Mouse (Mus musculus) lung, embryonic 16.5 days (tissue): ENCODE results near the gene Saysd1. TPM values are rescaled to one million over a fixed set of nuclear protein-coding genes. Genes with fewer than 3 reads are reported as not detected.

Source experiments
- ATAC-seq: fragments of 200-750 bp; cut with Nextera tagmentation; 2 replicates; pipeline ENCODE4 v1.8.0; 2017; ENCODE audit warnings: low read depth, mild to moderate bottlenecking, moderate library complexity
- H3K27ac ChIP-seq: fragments of 300-500 bp; sonication (generic); 2 replicates; pipeline ENCODE4 v1.5.1; 2014; ENCODE audit warnings: mild to moderate bottlenecking, control low read depth, low read length
- H3K27me3 ChIP-seq: fragments of 300-500 bp; sonication (generic); 2 replicates; pipeline ENCODE4 v1.6.1; 2014; ENCODE audit warnings: low read depth, low read length, mixed read lengths; ENCODE audit not compliant: control insufficient read depth, insufficient read depth
- H3K36me3 ChIP-seq: fragments of 300-500 bp; sonication (generic); 2 replicates; pipeline ENCODE4 v1.6.1; 2014; ENCODE audit warnings: low read length; ENCODE audit not compliant: control insufficient read depth, insufficient read depth
- H3K4me1 ChIP-seq: fragments of 300-500 bp; sonication (generic); replicated peaks from 2 replicates; pipeline ENCODE4 v1.6.1; 2014; ENCODE audit warnings: low read length, mixed read lengths; ENCODE audit not compliant: control insufficient read depth, insufficient read depth
- H3K4me2 ChIP-seq: fragments of 300-500 bp; sonication (generic); 2 replicates; pipeline ENCODE4 v1.6.1; 2014; ENCODE audit warnings: low read depth, low read length, control low read depth
- H3K4me3 ChIP-seq: fragments of 300-500 bp; sonication (generic); 2 replicates; pipeline ENCODE4 v1.5.1; 2014; ENCODE audit warnings: mild to moderate bottlenecking, low read length, control low read depth
- H3K9ac ChIP-seq: fragments of 300-500 bp; sonication (generic); 2 replicates; pipeline ENCODE4 v1.6.1; 2014; ENCODE audit warnings: low read length, control low read depth
- H3K9me3 ChIP-seq: fragments of 300-500 bp; sonication (generic); 2 replicates; pipeline ENCODE4 v1.6.1; 2016; ENCODE audit warnings: low read length; ENCODE audit not compliant: control insufficient read depth
- WGBS: fragments of 180-500 bp; shearing (Covaris S2); extraction: QIAGEN DNeasy Blood & Tissue Kit; methylation state at CpG from one replicate; pipeline ENCODE4 v1.1.7; 2014; 5-methylcytosine and 5-hydroxymethylcytosine counted together
- polyA plus RNA-seq: library from polyadenylated mRNA; unstranded; fragments of >200 nt; fragmentation: Nextera tagmentation; extraction: Ambion mirVana; gene quantifications from 2 replicates; pipeline ENCODE4 v1.2.1, GENCODE M21; 2015

The Saysd1 gene
- polyA plus RNA-seq, 1 experiment from 2014 or later: 12.4 TPM

DNA sequence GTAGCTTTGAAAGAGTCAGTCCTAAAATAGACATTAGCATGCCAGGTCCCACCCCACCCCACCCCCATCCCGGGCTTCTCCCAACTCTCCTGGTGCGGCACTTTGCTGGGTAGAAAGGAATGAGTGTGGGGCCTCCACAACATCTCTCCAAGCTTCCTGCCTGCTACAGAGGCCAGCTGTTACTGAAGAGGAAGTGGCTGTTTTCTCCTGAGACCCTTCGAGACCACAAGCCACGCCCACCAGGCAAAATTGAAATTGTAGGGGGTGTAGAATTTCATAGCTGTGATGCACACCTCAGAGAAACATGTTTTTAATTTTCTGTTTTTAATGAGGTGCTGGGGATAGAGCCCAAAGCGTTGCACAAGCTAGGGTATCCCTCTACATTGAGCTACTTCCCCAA is 17.5 kb downstream of the Saysd1 start:
- H3K9me3 ChIP-seq: no peaks in the 10 kb centered on the region
- H3K4me3 ChIP-seq: no peak overlapping the region
- no peaks in the 10 kb centered on the region; the same call in 1 of the 2 replicates for H3K4me1 ChIP-seq
- peak; percentile 32; the same call in 1 of the 2 replicates for ATAC-seq
- H3K36me3 ChIP-seq: no peaks in the 10 kb centered on the region
- H3K27me3 ChIP-seq: no peaks in the 10 kb centered on the region
- no peak overlapping the region for H3K27ac ChIP-seq
- WGBS: 46% methylated on average over 5 of the region's 5 CpGs
- no peak overlapping the region for H3K4me2 ChIP-seq
- H3K9ac ChIP-seq: no peak overlapping the region

DNA sequence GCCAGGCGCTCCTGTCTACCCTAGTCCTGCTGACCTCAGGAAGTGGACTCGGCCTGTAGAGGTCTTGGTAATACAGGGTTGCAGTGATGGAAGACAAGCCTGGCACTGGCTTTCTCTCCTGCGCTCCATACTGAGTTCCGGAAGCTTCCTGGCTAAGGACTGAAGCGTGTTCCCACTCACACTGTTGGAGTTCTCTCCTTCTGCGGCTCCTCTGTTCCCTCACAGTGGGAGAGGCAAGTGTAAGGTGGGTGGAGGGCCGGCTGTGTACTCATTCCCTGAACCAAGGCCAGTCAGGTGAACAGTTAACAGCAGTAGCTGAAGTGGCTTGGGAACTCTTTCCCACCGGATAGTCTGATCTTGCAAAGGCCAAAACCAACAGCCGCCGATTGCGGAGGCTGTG is 18.3 kb downstream of the Saysd1 start:
- Histone ChIP-seq H3K9ac (no peak overlapping the region), H3K4me3 (no peak overlapping the region), H3K36me3 (no peaks in the 10 kb centered on the region), H3K9me3 (no peaks in the 10 kb centered on the region), H3K4me1 (no peaks in the 10 kb centered on the region; the same call in 1 of the 2 replicates), H3K27me3 (no peaks in the 10 kb centered on the region), H3K27ac (no peak overlapping the region), H3K4me2 (no peak overlapping the region)
- ATAC-seq: no peak
- 89% methylated on average over 11 of the region's 11 CpGs for WGBS

DNA sequence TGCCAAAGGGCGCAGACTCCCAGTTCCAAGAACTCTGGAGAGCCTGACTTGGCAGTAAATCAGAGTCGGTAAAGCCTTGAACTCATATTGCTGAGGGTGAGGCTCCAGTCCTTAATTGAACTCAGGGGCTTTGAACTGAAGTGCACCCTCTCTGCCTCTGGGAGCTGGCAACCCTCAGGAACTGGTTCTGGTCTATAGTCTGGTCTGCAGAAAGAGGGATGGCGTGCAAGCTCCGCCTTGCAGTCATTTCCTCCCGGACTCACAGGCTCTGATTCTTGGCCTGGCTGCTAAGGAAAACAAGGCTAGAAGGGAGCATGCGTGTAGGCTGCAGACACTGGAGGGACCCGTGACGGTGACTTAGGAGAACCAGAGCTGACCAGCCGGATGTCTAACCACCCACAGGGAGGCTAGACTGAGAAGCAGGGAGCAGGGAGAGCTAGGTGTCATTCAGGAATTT is 22.2 kb downstream of the Saysd1 start:
- peak; percentile 44 for ATAC-seq
- 34% methylated on average over 9 of the region's 9 CpGs for WGBS
- Histone ChIP-seq H3K9ac (no peak overlapping the region), H3K36me3 (no peaks in the 10 kb centered on the region), H3K9me3 (peaks cover 3% of the 10 kb centered on the region; the same call in 1 of the 2 replicates), H3K4me2 (no peak overlapping the region), H3K4me1 (no peaks in the 10 kb centered on the region; the same call in 1 of the 2 replicates), H3K4me3 (no peak overlapping the region), H3K27ac (no peak overlapping the region), H3K27me3 (no peaks in the 10 kb centered on the region)

DNA sequence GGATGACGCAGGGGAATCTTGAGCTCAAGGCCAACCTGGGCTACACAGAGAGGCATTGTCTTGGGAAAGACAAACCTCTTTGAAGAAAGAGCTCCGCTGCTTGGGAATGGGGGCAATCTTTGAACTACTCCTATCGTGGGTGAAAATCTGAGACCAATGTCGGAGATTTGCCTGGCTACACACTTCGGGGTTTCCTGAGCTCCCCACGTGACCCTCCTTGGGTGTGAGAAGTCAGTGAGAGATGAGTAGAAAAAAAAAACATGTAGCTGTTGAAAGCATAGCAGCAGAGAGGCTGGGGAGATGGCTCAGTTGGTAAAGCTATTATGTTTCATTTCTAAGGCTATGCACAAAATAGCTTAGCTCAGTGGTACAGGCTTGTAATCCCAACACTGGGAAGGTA is 23.4 kb downstream of the Saysd1 start:
- Histone ChIP-seq H3K4me1 (no peaks in the 10 kb centered on the region; the same call in 1 of the 2 replicates), H3K9ac (no peak overlapping the region), H3K36me3 (no peaks in the 10 kb centered on the region), H3K4me2 (no peak overlapping the region), H3K27me3 (no peaks in the 10 kb centered on the region), H3K9me3 (peaks cover 3% of the 10 kb centered on the region; the same call in 1 of the 2 replicates), H3K4me3 (no peak overlapping the region), H3K27ac (no peak overlapping the region)
- WGBS: 78% methylated on average over 6 of the region's 6 CpGs
- ATAC-seq: no peak

DNA sequence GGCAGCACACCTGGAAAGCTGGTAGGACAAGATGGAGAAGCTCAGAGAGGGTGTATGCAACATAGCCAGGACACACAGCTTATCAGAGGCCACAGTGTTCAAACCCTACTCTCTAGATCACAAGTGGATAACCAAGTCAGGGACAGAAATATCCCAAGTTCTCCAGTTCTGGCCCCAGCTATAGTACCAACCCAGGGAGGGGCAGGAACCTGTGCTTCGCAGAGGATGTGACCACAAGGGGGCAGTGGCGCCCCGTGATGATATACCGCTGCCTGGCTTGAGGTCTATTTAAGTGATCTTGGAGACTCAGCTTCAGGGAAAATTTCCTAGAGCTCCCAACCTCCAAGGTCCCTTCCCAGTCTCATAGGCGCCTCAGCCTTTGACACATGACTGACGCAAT is 24.4 kb downstream of the Saysd1 start:
- no peak overlapping the region for H3K4me3 ChIP-seq
- no peak overlapping the region for H3K27ac ChIP-seq
- no peaks in the 10 kb centered on the region for H3K36me3 ChIP-seq
- H3K27me3 ChIP-seq: no peaks in the 10 kb centered on the region
- H3K4me2 ChIP-seq: no peak overlapping the region
- no peak overlapping the region for H3K9ac ChIP-seq
- ATAC-seq: peak; percentile 75
- WGBS: 3% methylated on average over 6 of the region's 6 CpGs
- no peaks in the 10 kb centered on the region; the same call in 1 of the 2 replicates for H3K4me1 ChIP-seq
- peaks cover 3% of the 10 kb centered on the region; the same call in 1 of the 2 replicates for H3K9me3 ChIP-seq

DNA sequence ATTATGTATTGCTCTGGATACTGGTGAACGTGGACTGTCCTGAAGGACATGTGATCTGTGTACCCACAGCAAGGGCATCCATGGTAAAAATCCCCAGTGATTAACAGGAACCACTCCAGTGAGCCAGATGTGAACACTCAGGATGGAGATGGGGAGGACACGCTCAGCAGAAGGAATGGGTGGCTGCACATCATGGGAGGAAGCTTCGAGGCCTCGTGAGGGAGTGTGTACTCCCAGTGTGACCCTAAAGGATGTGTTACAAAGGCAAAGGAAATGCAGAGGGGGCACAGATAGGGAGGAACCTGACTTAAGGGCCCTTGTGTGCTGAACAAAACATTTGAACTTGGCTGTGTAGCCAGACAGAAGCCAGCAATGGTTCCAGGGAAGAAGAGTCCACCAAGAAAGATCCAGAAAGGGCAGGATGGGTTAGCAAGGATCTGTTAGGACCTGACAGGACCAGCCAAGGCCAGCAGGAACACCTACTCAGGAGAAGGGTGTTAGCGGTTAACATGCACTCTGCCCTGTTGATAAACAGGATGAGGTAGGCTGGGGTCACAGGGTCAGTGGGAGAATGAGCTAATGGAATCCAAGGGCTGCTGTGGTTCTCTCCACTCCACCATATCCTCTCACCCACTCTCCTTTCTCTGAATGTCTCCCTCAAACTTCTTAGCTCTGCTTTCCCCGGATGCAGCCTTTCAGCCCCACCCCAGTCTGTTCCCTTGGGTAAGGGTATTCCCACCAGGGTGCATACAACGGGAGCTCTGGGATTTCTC is 25.0 kb downstream of the Saysd1 start:
- Histone ChIP-seq H3K9me3 (peaks cover 3% of the 10 kb centered on the region; the same call in 1 of the 2 replicates), H3K36me3 (no peaks in the 10 kb centered on the region), H3K4me1 (no peaks in the 10 kb centered on the region; the same call in 1 of the 2 replicates), H3K27me3 (no peaks in the 10 kb centered on the region), H3K4me2 (no peak overlapping the region), H3K27ac (no peak overlapping the region), H3K4me3 (no peak overlapping the region), H3K9ac (no peak overlapping the region)
- peak; percentile 24 for ATAC-seq
- WGBS: 52% methylated on average over 7 of the region's 7 CpGs

DNA sequence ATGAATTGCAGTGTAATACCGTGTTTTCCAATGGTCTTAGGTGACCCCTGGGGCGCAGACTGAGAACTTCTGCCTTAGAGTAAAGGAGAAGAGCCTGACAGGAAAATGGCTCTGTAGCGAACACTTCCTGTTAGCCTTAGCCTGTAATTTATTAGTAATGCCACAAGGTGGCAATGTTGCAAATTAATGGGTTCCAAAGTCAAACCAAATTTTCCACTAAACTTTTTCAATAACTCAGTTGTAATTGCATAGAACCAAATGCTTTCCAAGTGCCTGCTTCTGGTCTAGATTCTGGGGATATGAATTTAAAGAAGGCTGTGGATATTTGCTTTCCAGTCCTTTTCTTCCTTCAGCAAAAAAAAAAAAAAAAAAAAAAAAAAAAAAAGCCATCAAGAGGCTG is 26.1 kb downstream of the Saysd1 start:
- no peak for ATAC-seq
- no peak overlapping the region for H3K27ac ChIP-seq
- H3K4me1 ChIP-seq: no peaks in the 10 kb centered on the region; the same call in 1 of the 2 replicates
- H3K9ac ChIP-seq: no peak overlapping the region
- H3K4me2 ChIP-seq: no peak overlapping the region
- no peaks in the 10 kb centered on the region for H3K27me3 ChIP-seq
- WGBS: 58% methylated on average over 3 of the region's 3 CpGs
- no peaks in the 10 kb centered on the region for H3K36me3 ChIP-seq
- H3K4me3 ChIP-seq: no peak overlapping the region
- peaks cover 3% of the 10 kb centered on the region; the same call in 1 of the 2 replicates for H3K9me3 ChIP-seq

DNA sequence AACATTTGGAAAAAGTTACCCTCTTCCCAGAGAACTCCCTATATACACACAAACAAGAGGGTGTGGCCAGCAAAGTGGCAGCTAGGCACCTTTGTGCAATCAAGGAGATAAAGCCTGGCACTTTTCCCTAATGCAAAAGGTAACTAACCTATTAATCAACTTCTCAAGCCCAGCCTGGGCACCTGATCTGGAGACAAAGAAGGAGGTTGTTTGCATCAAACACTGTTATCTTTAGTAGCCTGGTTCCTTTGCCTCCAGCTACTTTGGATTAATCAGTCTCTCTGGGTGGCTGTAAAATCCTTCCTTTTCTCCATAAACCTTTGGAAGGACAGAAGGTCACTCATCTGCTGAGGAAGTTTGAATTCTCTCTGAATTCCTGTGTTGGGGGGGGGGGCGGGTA is 27.4 kb downstream of the Saysd1 start:
- H3K9ac ChIP-seq: no peak overlapping the region
- H3K27ac ChIP-seq: no peak overlapping the region
- 56% methylated on average over 1 of the region's 1 CpGs for WGBS
- no peaks in the 10 kb centered on the region for H3K27me3 ChIP-seq
- H3K4me2 ChIP-seq: no peak overlapping the region
- no peaks in the 10 kb centered on the region for H3K4me1 ChIP-seq
- no peak for ATAC-seq
- H3K36me3 ChIP-seq: no peaks in the 10 kb centered on the region
- no peak overlapping the region for H3K4me3 ChIP-seq
- peaks cover 3% of the 10 kb centered on the region; the same call in 1 of the 2 replicates for H3K9me3 ChIP-seq

DNA sequence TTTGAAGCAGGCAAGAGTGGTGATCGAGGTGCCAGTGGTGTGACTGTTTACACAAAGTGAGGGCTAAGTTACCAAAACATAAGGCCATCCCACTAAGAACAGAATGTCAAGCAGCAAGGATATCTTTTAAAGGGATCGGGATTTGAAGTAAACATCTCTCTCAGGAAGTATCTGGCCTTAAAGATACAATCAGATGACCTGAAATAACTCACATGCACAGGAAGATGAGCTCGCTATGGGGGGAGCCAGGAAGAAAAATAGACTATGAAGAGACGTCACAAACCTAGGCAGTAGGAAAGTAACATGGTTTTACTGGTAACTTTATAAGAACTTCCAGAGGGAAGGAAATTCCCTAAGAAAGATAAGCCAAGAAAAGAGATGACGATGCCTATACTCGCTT is 32.1 kb downstream of the Saysd1 start:
- no peaks in the 10 kb centered on the region for H3K36me3 ChIP-seq
- peak; percentile 31; the same call in 1 of the 2 replicates for ATAC-seq
- no peaks in the 10 kb centered on the region for H3K4me1 ChIP-seq
- no peak overlapping the region for H3K9ac ChIP-seq
- H3K27ac ChIP-seq: peak overlapping the region; percentile 75
- no peaks in the 10 kb centered on the region for H3K9me3 ChIP-seq
- H3K4me3 ChIP-seq: no peak overlapping the region
- H3K4me2 ChIP-seq: no peak overlapping the region
- H3K27me3 ChIP-seq: no peaks in the 10 kb centered on the region
- WGBS: 37% methylated on average over 6 of the region's 6 CpGs
